Mouse (Mus musculus): Measurements from ENCODE around the gene Pccb. TPM values are rescaled to one million over a fixed set of nuclear protein-coding genes. Genes with fewer than 3 reads are reported as not detected.

Gene Pccb
- polyA plus RNA-seq, 1 experiment from 2014 or later: 27.6 TPM

DNA sequence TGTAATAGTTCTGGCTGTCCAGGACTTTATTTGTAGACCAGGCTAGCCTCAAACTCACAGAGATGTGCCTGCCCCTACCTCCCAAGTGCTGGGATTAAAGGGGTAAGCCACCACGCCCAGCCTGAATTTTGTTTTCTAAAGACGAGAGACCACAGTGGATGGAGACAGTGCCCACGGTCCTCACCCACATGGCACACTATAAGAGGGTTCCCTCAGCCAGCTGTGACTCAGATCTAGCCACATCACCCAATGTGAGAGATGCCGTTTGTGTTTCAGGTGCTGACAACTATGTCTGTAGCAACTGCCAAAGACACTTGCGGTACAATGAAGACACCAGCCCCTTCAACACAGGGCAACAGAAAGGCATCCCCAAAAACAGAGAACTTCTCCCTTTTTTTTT is 47.7 kb downstream of the Pccb start:
- ATAC-seq: no peak

DNA sequence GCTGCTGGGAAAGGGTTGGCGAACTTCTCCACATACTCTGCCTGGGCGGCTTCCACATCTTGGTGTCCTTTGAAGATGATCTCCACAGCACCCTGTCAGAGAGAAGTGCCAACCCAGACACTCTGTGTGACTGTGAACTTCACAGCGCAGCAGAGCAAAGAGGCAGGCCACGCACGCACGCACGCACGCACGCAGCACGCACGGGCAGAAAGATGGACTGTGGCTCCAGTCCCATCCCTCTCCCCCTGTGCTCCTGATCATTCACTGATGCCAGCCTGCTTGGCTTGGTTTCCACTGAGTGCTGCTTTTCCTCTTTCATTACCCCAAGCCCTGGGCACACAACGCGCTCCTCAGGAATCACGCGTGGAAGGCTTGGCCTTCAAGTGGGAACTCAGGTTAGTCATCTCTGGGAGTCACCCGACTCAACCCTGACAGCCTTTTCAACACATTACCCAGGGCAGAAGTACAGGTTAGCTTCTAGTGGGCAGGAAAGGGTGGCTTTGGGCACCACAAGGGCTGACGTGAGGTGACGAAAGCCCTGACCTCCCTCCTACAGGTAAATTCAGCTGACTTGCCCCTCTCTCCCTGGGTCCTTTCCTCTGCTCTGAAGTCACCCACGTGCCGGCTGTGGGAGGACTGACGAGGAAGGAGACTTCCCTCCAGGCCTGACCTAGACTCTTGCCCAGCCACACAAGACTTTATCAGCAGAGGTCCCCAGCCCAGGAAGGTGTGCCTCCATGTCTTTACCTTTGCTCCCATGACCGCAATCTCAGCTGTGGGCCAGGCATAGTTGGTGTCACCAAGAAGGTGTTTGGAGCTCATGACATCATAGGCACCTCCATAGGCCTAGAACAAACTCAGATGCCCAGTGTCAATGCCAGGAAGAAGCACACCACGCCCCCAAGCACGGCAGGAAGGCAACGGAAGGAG is 50.1 kb downstream of the Pccb start:
- no peaks in the 10 kb centered on the region for H3K27me3 ChIP-seq (ENCODE audit: control insufficient read depth, insufficient read depth, low read depth, low read length)
- no peak overlapping the region for H3K9ac ChIP-seq (ENCODE audit: low read depth, low read length)
- ATAC-seq: no peak

More for the DNA sequence above, 47.7 kb downstream of the Pccb start:
- Histone ChIP-seq H3K36me3 (ENCODE audit: control insufficient read depth, insufficient read depth, low read length) (peaks cover 13% of the 10 kb centered on the region), H3K27me3 (ENCODE audit: control insufficient read depth, insufficient read depth, low read depth, low read length) (no peaks in the 10 kb centered on the region), H3K9ac (ENCODE audit: low read depth, low read length) (no peak overlapping the region), H3K9me3 (replicated peaks; ENCODE audit: control insufficient read depth, low read length, poor library complexity, severe bottlenecking) (peaks cover 8% of the 10 kb centered on the region; the same call in 1 of the 2 replicates), H3K4me2 (ENCODE audit: low read length) (no peak overlapping the region), H3K4me3 (ENCODE audit: low read depth, low read length) (no peak overlapping the region), H3K4me1 (ENCODE audit: control insufficient read depth, insufficient read depth, low read length) (no peaks in the 10 kb centered on the region), H3K27ac (ENCODE audit: low read length) (no peak overlapping the region)
- WGBS: 97% methylated on average over 5 of the region's 5 CpGs

DNA sequence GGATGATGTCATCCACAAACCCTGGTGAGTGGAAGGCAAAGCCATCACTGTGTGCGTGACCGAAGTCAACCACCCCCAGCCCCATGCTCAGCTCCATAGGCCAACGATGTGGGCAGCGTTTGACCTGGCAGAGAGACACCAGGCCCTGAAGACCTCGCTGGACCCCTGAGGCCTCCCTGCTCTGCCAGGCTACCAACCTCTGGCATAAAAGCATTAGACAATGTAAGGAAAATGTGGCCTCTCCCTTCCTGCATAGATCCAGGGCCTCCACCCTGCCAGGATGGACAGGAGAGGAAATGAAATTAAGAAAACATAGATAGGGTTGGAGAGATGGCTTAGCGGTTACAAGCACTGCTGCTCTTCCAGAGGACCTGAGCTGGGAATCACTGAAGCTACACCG is 51.9 kb downstream of the Pccb start:
- WGBS: 96% methylated on average over 7 of the region's 7 CpGs
- no peak overlapping the region for H3K9ac ChIP-seq (ENCODE audit: low read depth, low read length)
- H3K4me1 ChIP-seq (ENCODE audit: control insufficient read depth, insufficient read depth, low read length): no peaks in the 10 kb centered on the region
- H3K4me3 ChIP-seq (ENCODE audit: low read depth, low read length): no peak overlapping the region
- H3K36me3 ChIP-seq (ENCODE audit: control insufficient read depth, insufficient read depth, low read length): peaks cover 10% of the 10 kb centered on the region
- H3K27me3 ChIP-seq (ENCODE audit: control insufficient read depth, insufficient read depth, low read depth, low read length): no peaks in the 10 kb centered on the region
- ATAC-seq: no peak
- H3K4me2 ChIP-seq (ENCODE audit: low read length): no peak overlapping the region
- no peak overlapping the region for H3K27ac ChIP-seq (ENCODE audit: low read length)
- H3K9me3 ChIP-seq (replicated peaks; ENCODE audit: control insufficient read depth, low read length, poor library complexity, severe bottlenecking): no peaks in the 10 kb centered on the region

More for the DNA sequence above, 50.1 kb downstream of the Pccb start:
- H3K9me3 ChIP-seq (replicated peaks; ENCODE audit: control insufficient read depth, low read length, poor library complexity, severe bottlenecking): peaks cover 7% of the 10 kb centered on the region; the same call in 1 of the 2 replicates
- no peak overlapping the region for H3K4me3 ChIP-seq (ENCODE audit: low read depth, low read length)
- H3K4me1 ChIP-seq (ENCODE audit: control insufficient read depth, insufficient read depth, low read length): no peaks in the 10 kb centered on the region
- 97% methylated on average over 25 of the region's 25 CpGs for WGBS
- H3K4me2 ChIP-seq (ENCODE audit: low read length): no peak overlapping the region
- H3K27ac ChIP-seq (ENCODE audit: low read length): no peak overlapping the region
- peaks cover 12% of the 10 kb centered on the region for H3K36me3 ChIP-seq (ENCODE audit: control insufficient read depth, insufficient read depth, low read length)

- WGBS: 77% methylated on average over 5 of the region's 5 CpGs
- Histone ChIP-seq H3K36me3 (ENCODE audit: control insufficient read depth, insufficient read depth, low read length) (peaks cover 5% of the 10 kb centered on the region), H3K27me3 (ENCODE audit: control insufficient read depth, insufficient read depth, low read depth, low read length) (no peaks in the 10 kb centered on the region), H3K4me3 (ENCODE audit: low read depth, low read length) (no peak overlapping the region), H3K27ac (ENCODE audit: low read length) (no peak overlapping the region), H3K4me1 (ENCODE audit: control insufficient read depth, insufficient read depth, low read length) (no peaks in the 10 kb centered on the region), H3K4me2 (ENCODE audit: low read length) (no peak overlapping the region), H3K9ac (ENCODE audit: low read depth, low read length) (no peak overlapping the region), H3K9me3 (replicated peaks; ENCODE audit: control insufficient read depth, low read length, poor library complexity, severe bottlenecking) (no peaks in the 10 kb centered on the region)
- ATAC-seq: no peak
Observed at GRCm38 (mm10) chr9:100979260-100979659, 55.4 kb downstream of the Pccb start.

- H3K4me3 ChIP-seq (ENCODE audit: low read depth, low read length): no peak overlapping the region
- WGBS: 97% methylated on average over 5 of the region's 5 CpGs
- no peaks in the 10 kb centered on the region for H3K9me3 ChIP-seq (replicated peaks; ENCODE audit: control insufficient read depth, low read length, poor library complexity, severe bottlenecking)
- H3K4me1 ChIP-seq (ENCODE audit: control insufficient read depth, insufficient read depth, low read length): no peaks in the 10 kb centered on the region
- no peak for ATAC-seq
- H3K27me3 ChIP-seq (ENCODE audit: control insufficient read depth, insufficient read depth, low read depth, low read length): no peaks in the 10 kb centered on the region
- H3K9ac ChIP-seq (ENCODE audit: low read depth, low read length): no peak overlapping the region
- H3K27ac ChIP-seq (ENCODE audit: low read length): no peak overlapping the region
- H3K36me3 ChIP-seq (ENCODE audit: control insufficient read depth, insufficient read depth, low read length): peaks cover 4% of the 10 kb centered on the region; the same call in 1 of the 2 replicates
- no peak overlapping the region for H3K4me2 ChIP-seq (ENCODE audit: low read length)
Observed at GRCm38 (mm10) chr9:100978666-100979065, 56.0 kb downstream of the Pccb start.

DNA sequence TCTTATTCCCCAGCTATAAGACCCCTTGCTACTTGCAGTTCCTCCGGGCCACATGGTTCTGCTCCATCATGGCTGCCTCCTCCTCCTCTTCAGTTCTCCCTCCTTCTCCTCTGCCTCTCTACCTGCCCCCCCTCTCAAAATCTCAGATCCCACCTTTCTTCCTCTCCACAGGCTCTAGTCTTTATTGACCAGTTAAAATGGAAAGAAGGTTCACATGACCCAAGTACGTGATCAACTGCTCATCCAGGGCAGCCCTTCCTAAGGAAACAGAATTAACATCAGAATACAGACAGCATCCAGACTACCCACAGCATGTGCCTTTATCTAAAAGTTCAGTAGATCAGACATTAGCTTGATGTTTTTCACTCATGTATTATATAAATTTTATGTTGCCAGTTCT is 65.2 kb downstream of the Pccb start:
- no peaks in the 10 kb centered on the region for H3K9me3 ChIP-seq (replicated peaks; ENCODE audit: control insufficient read depth, low read length, poor library complexity, severe bottlenecking)
- no peak for ATAC-seq
- H3K27ac ChIP-seq (ENCODE audit: low read length): no peak overlapping the region
- H3K9ac ChIP-seq (ENCODE audit: low read depth, low read length): no peak overlapping the region
- H3K4me3 ChIP-seq (ENCODE audit: low read depth, low read length): no peak overlapping the region
- H3K4me1 ChIP-seq (ENCODE audit: control insufficient read depth, insufficient read depth, low read length): no peaks in the 10 kb centered on the region
- peaks cover 4% of the 10 kb centered on the region; the same call in 1 of the 2 replicates for H3K36me3 ChIP-seq (ENCODE audit: control insufficient read depth, insufficient read depth, low read length)
- no peaks in the 10 kb centered on the region for H3K27me3 ChIP-seq (ENCODE audit: control insufficient read depth, insufficient read depth, low read depth, low read length)
- no peak overlapping the region for H3K4me2 ChIP-seq (ENCODE audit: low read length)
- WGBS: 83% methylated on average over 2 of the region's 2 CpGs

DNA sequence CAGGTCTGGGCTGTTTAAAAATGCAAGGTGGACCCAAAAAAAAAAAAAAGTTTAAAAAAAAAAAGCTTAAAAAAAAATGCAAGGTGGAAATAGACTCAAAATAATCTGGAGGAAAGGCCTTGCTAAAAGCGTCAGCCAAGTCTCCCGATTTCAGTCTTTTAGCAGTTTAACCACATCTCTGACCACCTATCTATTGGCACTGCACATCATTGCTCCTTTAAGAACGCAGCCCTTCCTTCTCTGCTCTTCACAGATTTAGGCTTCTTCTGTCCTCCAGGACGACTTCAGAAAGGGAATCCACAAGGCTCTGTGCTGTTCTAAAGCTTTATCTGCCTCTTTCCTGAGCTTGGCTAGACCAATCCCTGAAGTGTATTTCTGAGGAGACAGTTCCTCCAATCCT is 70.6 kb downstream of the Pccb start:
- Histone ChIP-seq H3K9me3 (replicated peaks; ENCODE audit: control insufficient read depth, low read length, poor library complexity, severe bottlenecking) (no peaks in the 10 kb centered on the region), H3K4me2 (ENCODE audit: low read length) (no peak overlapping the region), H3K27ac (ENCODE audit: low read length) (0 out of 2 replicates have a peak overlapping the region, but pooled peaks have one; percentile 2), H3K4me1 (ENCODE audit: control insufficient read depth, insufficient read depth, low read length) (peaks cover 11% of the 10 kb centered on the region), H3K36me3 (ENCODE audit: control insufficient read depth, insufficient read depth, low read length) (no peaks in the 10 kb centered on the region; the same call in 1 of the 2 replicates), H3K27me3 (ENCODE audit: control insufficient read depth, insufficient read depth, low read depth, low read length) (no peaks in the 10 kb centered on the region), H3K4me3 (ENCODE audit: low read depth, low read length) (no peak overlapping the region), H3K9ac (ENCODE audit: low read depth, low read length) (no peak overlapping the region)
- WGBS: 66% methylated on average over 4 of the region's 4 CpGs
- ATAC-seq: no peak

DNA sequence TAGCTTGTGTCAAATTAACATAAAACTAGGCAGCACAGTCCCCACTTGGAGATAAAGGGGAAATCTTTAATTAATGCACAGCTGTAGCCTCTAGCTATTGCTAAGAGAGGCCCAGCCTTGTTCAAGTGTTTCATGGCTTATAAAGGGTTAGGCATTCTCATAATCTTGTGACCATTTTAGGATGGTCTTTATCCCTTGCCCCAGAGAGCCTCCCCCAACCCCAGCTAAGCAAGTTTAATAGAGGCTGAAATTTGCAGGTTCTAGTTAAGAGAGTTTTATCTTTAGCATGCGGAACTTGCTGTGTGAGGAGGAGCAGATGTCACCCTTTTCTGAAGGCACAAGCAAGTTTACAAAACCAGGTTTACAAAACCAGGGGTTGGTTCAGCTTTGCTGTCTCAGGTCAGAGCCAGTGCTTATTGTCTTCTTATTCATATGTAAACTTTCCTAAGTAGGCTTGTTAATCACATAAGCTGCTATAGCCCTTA is 71.2 kb downstream of the Pccb start:
- 0 out of 2 replicates have a peak, but pooled peaks have one; percentile 28 for ATAC-seq
- WGBS: 22% methylated on average over 1 of the region's 1 CpGs
- no peak overlapping the region for H3K27ac ChIP-seq (ENCODE audit: low read length)

DNA sequence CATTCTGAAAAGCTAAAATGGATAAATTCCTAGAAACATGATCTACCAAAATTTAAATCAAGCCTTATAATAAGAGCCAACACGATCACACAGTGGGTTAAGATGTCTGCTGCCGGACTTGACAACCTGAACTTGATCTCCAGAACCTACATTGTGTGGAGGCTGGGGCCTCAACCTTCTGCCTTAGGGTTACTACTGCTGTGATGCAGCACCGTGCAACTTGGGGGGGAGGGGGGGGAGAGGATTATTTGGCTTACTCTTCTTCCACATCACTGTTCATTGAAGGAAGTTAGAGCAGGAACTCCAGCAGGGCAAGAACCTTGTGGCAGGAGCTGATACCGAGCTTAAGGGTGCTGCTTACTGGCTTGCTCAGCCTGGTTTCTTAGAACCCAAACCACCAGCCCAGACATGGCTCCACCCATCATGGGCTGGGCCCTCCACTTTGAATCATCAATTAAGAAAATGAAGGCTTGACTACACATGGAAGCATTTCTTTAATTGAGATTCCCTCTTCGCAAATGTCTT is 71.7 kb downstream of the Pccb start:
- Histone ChIP-seq H3K4me2 (ENCODE audit: low read length) (no peak overlapping the region), H3K27ac (ENCODE audit: low read length) (no peak overlapping the region), H3K4me3 (ENCODE audit: low read depth, low read length) (no peak overlapping the region), H3K9ac (ENCODE audit: low read depth, low read length) (no peak overlapping the region), H3K9me3 (replicated peaks; ENCODE audit: control insufficient read depth, low read length, poor library complexity, severe bottlenecking) (no peaks in the 10 kb centered on the region), H3K4me1 (ENCODE audit: control insufficient read depth, insufficient read depth, low read length) (peaks cover 11% of the 10 kb centered on the region), H3K27me3 (ENCODE audit: control insufficient read depth, insufficient read depth, low read depth, low read length) (no peaks in the 10 kb centered on the region), H3K36me3 (ENCODE audit: control insufficient read depth, insufficient read depth, low read length) (no peaks in the 10 kb centered on the region; the same call in 1 of the 2 replicates)
- ATAC-seq: 0 out of 2 replicates have a peak, but pooled peaks have one; percentile 14
- 42% methylated on average over 5 of the region's 5 CpGs for WGBS

More for the DNA sequence above, 71.2 kb downstream of the Pccb start:
- Histone ChIP-seq H3K27me3 (ENCODE audit: control insufficient read depth, insufficient read depth, low read depth, low read length) (no peaks in the 10 kb centered on the region), H3K36me3 (ENCODE audit: control insufficient read depth, insufficient read depth, low read length) (no peaks in the 10 kb centered on the region; the same call in 1 of the 2 replicates), H3K9me3 (replicated peaks; ENCODE audit: control insufficient read depth, low read length, poor library complexity, severe bottlenecking) (no peaks in the 10 kb centered on the region), H3K4me1 (ENCODE audit: control insufficient read depth, insufficient read depth, low read length) (peaks cover 11% of the 10 kb centered on the region), H3K4me3 (ENCODE audit: low read depth, low read length) (no peak overlapping the region), H3K9ac (ENCODE audit: low read depth, low read length) (no peak overlapping the region), H3K4me2 (ENCODE audit: low read length) (no peak overlapping the region)
